Mouse (Mus musculus): ENCODE results near the gene Defb21. TPM values are rescaled to one million over a fixed set of nuclear protein-coding genes. Genes with fewer than 3 reads are reported as not detected.

The Defb21 gene
- polyA plus RNA-seq, 1 experiment: not detected

GRCm38 (mm10) chr2:152548124-152548523, 24.4 kb upstream of the Defb21 start:
- Histone ChIP-seq H3K36me3 (ENCODE audit: control insufficient read depth, insufficient read depth, low read length) (no peaks in the 10 kb centered on the region), H3K27ac (ENCODE audit: control insufficient read depth, insufficient read depth, low read length) (no peak overlapping the region), H3K27me3 (ENCODE audit: control insufficient read depth, insufficient read depth, low read length) (no peaks in the 10 kb centered on the region), H3K4me1 (replicated peaks; ENCODE audit: control insufficient read depth, insufficient read depth, low read length) (no peaks in the 10 kb centered on the region), H3K4me3 (ENCODE audit: control insufficient read depth, insufficient read depth, low read length) (no peak overlapping the region)
- no peak for DNase-seq
- TF ChIP-seq POLR2A (IDR thresholded peaks at IDR 0.05; ENCODE audit: control insufficient read depth, extremely low read depth, insufficient read depth, low read length, poor library complexity) (no peak), CTCF (IDR thresholded peaks at IDR 0.05; ENCODE audit: borderline replicate concordance, control insufficient read depth, extremely low read depth, insufficient read depth, low read length, poor library complexity) (no peak)
- 94% methylated on average over 5 of the region's 5 CpGs for WGBS

GRCm38 (mm10) chr2:152553774-152554423, 18.6 kb upstream of the Defb21 start:
- H3K4me3 ChIP-seq (ENCODE audit: control insufficient read depth, insufficient read depth, low read length): no peak overlapping the region
- TF ChIP-seq POLR2A (IDR thresholded peaks at IDR 0.05; ENCODE audit: control insufficient read depth, extremely low read depth, insufficient read depth, low read length, poor library complexity): no peak
- peak; percentile 72; the same call in 1 of the 2 replicates for TF ChIP-seq CTCF (IDR thresholded peaks at IDR 0.05; ENCODE audit: borderline replicate concordance, control insufficient read depth, extremely low read depth, insufficient read depth, low read length, poor library complexity)
- 24% methylated on average over 16 of the region's 16 CpGs for WGBS
- no peaks in the 10 kb centered on the region for H3K4me1 ChIP-seq (replicated peaks; ENCODE audit: control insufficient read depth, insufficient read depth, low read length)
- peak; percentile 26 for DNase-seq
- no peaks in the 10 kb centered on the region for H3K27me3 ChIP-seq (ENCODE audit: control insufficient read depth, insufficient read depth, low read length)
- H3K27ac ChIP-seq (ENCODE audit: control insufficient read depth, insufficient read depth, low read length): no peak overlapping the region
- no peaks in the 10 kb centered on the region for H3K36me3 ChIP-seq (ENCODE audit: control insufficient read depth, insufficient read depth, low read length)

GRCm38 (mm10) chr2:152556655-152557054, 15.9 kb upstream of the Defb21 start:
- no peak for DNase-seq

GRCm38 (mm10) chr2:152569038-152569437, 3.5 kb upstream of the Defb21 start, which contains the start of gene Gm17416:
Gene Gm17416 (plus strand): TSS chr2:152569338.
- H3K4me1 ChIP-seq (replicated peaks; ENCODE audit: control insufficient read depth, insufficient read depth, low read length): no peaks in the 10 kb centered on the region
- no peaks in the 10 kb centered on the region for H3K27me3 ChIP-seq (ENCODE audit: control insufficient read depth, insufficient read depth, low read length)
- WGBS: 91% methylated on average over 5 of the region's 5 CpGs
- H3K27ac ChIP-seq (ENCODE audit: control insufficient read depth, insufficient read depth, low read length): no peak within 1 kb of the TSS
- H3K36me3 ChIP-seq (ENCODE audit: control insufficient read depth, insufficient read depth, low read length): no peaks in the 10 kb centered on the region
- no peak for TF ChIP-seq CTCF (IDR thresholded peaks at IDR 0.05; ENCODE audit: borderline replicate concordance, control insufficient read depth, extremely low read depth, insufficient read depth, low read length, poor library complexity)
- no peak for TF ChIP-seq POLR2A (IDR thresholded peaks at IDR 0.05; ENCODE audit: control insufficient read depth, extremely low read depth, insufficient read depth, low read length, poor library complexity)
- no peak within 1 kb of the TSS for H3K4me3 ChIP-seq (ENCODE audit: control insufficient read depth, insufficient read depth, low read length)
- no peak for DNase-seq

More at GRCm38 (mm10) chr2:152556655-152557054, 15.9 kb upstream of the Defb21 start:
- Histone ChIP-seq H3K36me3 (ENCODE audit: control insufficient read depth, insufficient read depth, low read length) (no peaks in the 10 kb centered on the region), H3K4me3 (ENCODE audit: control insufficient read depth, insufficient read depth, low read length) (no peak overlapping the region), H3K27me3 (ENCODE audit: control insufficient read depth, insufficient read depth, low read length) (no peaks in the 10 kb centered on the region), H3K27ac (ENCODE audit: control insufficient read depth, insufficient read depth, low read length) (no peak overlapping the region), H3K4me1 (replicated peaks; ENCODE audit: control insufficient read depth, insufficient read depth, low read length) (no peaks in the 10 kb centered on the region)
- 20% methylated on average over 7 of the region's 7 CpGs for WGBS
- TF ChIP-seq CTCF (IDR thresholded peaks at IDR 0.05; ENCODE audit: borderline replicate concordance, control insufficient read depth, extremely low read depth, insufficient read depth, low read length, poor library complexity): no peak
- no peak for TF ChIP-seq POLR2A (IDR thresholded peaks at IDR 0.05; ENCODE audit: control insufficient read depth, extremely low read depth, insufficient read depth, low read length, poor library complexity)

GRCm38 (mm10) chr2:152569881-152570280, 2.7 kb upstream of the Defb21 start:
- H3K36me3 ChIP-seq (ENCODE audit: control insufficient read depth, insufficient read depth, low read length): no peaks in the 10 kb centered on the region
- WGBS: 87% methylated on average over 4 of the region's 4 CpGs
- no peak overlapping the region for H3K4me3 ChIP-seq (ENCODE audit: control insufficient read depth, insufficient read depth, low read length)
- DNase-seq: no peak
- no peak for TF ChIP-seq POLR2A (IDR thresholded peaks at IDR 0.05; ENCODE audit: control insufficient read depth, extremely low read depth, insufficient read depth, low read length, poor library complexity)
- TF ChIP-seq CTCF (IDR thresholded peaks at IDR 0.05; ENCODE audit: borderline replicate concordance, control insufficient read depth, extremely low read depth, insufficient read depth, low read length, poor library complexity): no peak
- no peak overlapping the region for H3K27ac ChIP-seq (ENCODE audit: control insufficient read depth, insufficient read depth, low read length)
- H3K27me3 ChIP-seq (ENCODE audit: control insufficient read depth, insufficient read depth, low read length): no peaks in the 10 kb centered on the region
- H3K4me1 ChIP-seq (replicated peaks; ENCODE audit: control insufficient read depth, insufficient read depth, low read length): no peaks in the 10 kb centered on the region

- no peak for DNase-seq
- no peaks in the 10 kb centered on the region for H3K27me3 ChIP-seq (ENCODE audit: control insufficient read depth, insufficient read depth, low read length)
- H3K27ac ChIP-seq (ENCODE audit: control insufficient read depth, insufficient read depth, low read length): no peak overlapping the region
- H3K4me1 ChIP-seq (replicated peaks; ENCODE audit: control insufficient read depth, insufficient read depth, low read length): no peaks in the 10 kb centered on the region
- no peaks in the 10 kb centered on the region for H3K36me3 ChIP-seq (ENCODE audit: control insufficient read depth, insufficient read depth, low read length)
- WGBS: 46% methylated on average over 6 of the region's 6 CpGs
- H3K4me3 ChIP-seq (ENCODE audit: control insufficient read depth, insufficient read depth, low read length): no peak overlapping the region
- TF ChIP-seq POLR2A (IDR thresholded peaks at IDR 0.05; ENCODE audit: control insufficient read depth, extremely low read depth, insufficient read depth, low read length, poor library complexity) (no peak), CTCF (IDR thresholded peaks at IDR 0.05; ENCODE audit: borderline replicate concordance, control insufficient read depth, extremely low read depth, insufficient read depth, low read length, poor library complexity) (no peak)
These were observed 2.2 kb upstream of the Defb21 start for GRCm38 (mm10) chr2:152570313-152570712.

All from thymus, adult 2 months (tissue).